Mouse (Mus musculus) liver, adult 2 months (tissue): ENCODE measurements around the gene Smad3. TPM values are rescaled to one million over a fixed set of nuclear protein-coding genes. Genes with fewer than 3 reads are reported as not detected.
A peak's percentile ranks its signal among the peaks of the same experiment; 100 is the strongest.

Source experiments
- DNase-seq: peaks from one replicate; pipeline ENCODE4 v3.0.0-alpha.2; 2011; ENCODE audit warnings: low read depth, low spot score; ENCODE audit errors: extremely low read depth
- H3K27ac ChIP-seq: fragments of 200-500 bp; replicated peaks from 2 replicates; pipeline ENCODE4 v1.5.1; 2012; ENCODE audit warnings: low read depth, mild to moderate bottlenecking, control low read depth, inconsistent platforms, low read length; ENCODE audit not compliant: insufficient read depth
- H3K27me3 ChIP-seq: fragments of 200-500 bp; 2 replicates; pipeline ENCODE4 v1.6.1; 2012; ENCODE audit warnings: mild to moderate bottlenecking, moderate library complexity, low read length, inconsistent platforms; ENCODE audit not compliant: control insufficient read depth, insufficient read depth
- H3K36me3 ChIP-seq: fragments of 200-500 bp; 2 replicates; pipeline ENCODE4 v1.6.1; 2012; ENCODE audit warnings: low read length, inconsistent platforms; ENCODE audit not compliant: control insufficient read depth, insufficient read depth
- H3K4me1 ChIP-seq: fragments of 200-500 bp; 2 replicates; pipeline ENCODE4 v1.6.1; 2011; ENCODE audit warnings: low read length; ENCODE audit not compliant: control insufficient read depth, insufficient read depth
- H3K4me3 ChIP-seq: fragments of 200-500 bp; 2 replicates; pipeline ENCODE4 v1.5.1; 2011; ENCODE audit warnings: low read depth, mild to moderate bottlenecking, control low read depth, low read length, moderate library complexity; ENCODE audit not compliant: insufficient read depth
- H3K79me2 ChIP-seq: fragments of 200-500 bp; 2 replicates; pipeline ENCODE4 v1.6.1; 2012; ENCODE audit warnings: inconsistent platforms, mild to moderate bottlenecking, low read length, moderate library complexity; ENCODE audit not compliant: control insufficient read depth, insufficient read depth
- H3K9ac ChIP-seq: fragments of 200-500 bp; 2 replicates; pipeline ENCODE4 v1.6.1; 2012; ENCODE audit warnings: low read depth, mild to moderate bottlenecking, control low read depth, inconsistent platforms, low read length
- CTCF ChIP-seq: fragments of 200-500 bp; IDR thresholded peaks from 2 replicates; pipeline ENCODE4 v1.5.1; 2011; ENCODE audit warnings: low read depth, low read length, control low read depth
- POLR2A ChIP-seq: fragments of 200-500 bp; IDR thresholded peaks from 2 replicates; pipeline ENCODE4 v1.6.1; 2011; ENCODE audit warnings: low read length, control low read depth; ENCODE audit not compliant: insufficient read depth; ENCODE audit errors: extremely low read depth
- WGBS: fragments of 180-500 bp; shearing (Covaris S2); methylation state at CpG from one replicate; pipeline ENCODE4 v1.1.7; 2018; 5-methylcytosine and 5-hydroxymethylcytosine counted together
- polyA plus RNA-seq: library from polyadenylated mRNA; depleted of rRNA; stranded (reverse); fragments of >200 nt; gene quantifications from 2 replicates; pipeline ENCODE4 v1.2.3, GENCODE M21; 2012; rRNA removed
- total RNA-seq: library from RNA; depleted of rRNA; stranded (reverse); fragments of >200 nt; gene quantifications from 2 replicates; pipeline ENCODE4 v1.2.3, GENCODE M21; 2014; rRNA removed

Smad3 gene
- total and polyA plus RNA-seq, 2 experiments = 5.7 to 8.9 TPM

DNA sequence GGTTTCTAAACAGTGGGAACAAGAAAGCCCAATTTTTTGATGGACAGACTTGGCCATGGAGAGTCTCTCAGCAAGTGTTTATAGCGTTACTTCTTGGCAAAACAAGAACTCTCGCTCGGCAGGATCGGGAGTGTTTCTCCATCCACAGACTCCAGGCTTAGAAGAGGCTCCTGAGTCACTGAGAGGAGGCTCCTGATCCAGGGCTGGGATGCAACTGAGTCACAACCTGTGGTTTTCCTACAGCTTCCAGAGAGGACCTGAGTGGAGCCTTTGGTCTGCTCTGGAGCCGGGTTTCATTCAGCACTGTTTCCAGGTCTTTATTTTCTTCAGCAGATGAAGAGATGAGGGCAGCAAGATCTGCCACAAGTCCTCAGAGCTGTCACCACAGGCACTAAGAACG, 149.8 kb downstream of the Smad3 start:
- Histone ChIP-seq H3K79me2 (peaks cover 42% of the 10 kb centered on the region), H3K4me1 (peaks cover 25% of the 10 kb centered on the region), H3K9ac (no peak overlapping the region), H3K4me3 (no peak overlapping the region), H3K27ac (no peak overlapping the region), H3K36me3 (no peaks in the 10 kb centered on the region), H3K27me3 (no peaks in the 10 kb centered on the region)
- WGBS = 91% methylated on average over 6 of the region's 6 CpGs
- DNase-seq = no peak
- no peak for TF ChIP-seq POLR2A
- no peak for TF ChIP-seq CTCF

DNA sequence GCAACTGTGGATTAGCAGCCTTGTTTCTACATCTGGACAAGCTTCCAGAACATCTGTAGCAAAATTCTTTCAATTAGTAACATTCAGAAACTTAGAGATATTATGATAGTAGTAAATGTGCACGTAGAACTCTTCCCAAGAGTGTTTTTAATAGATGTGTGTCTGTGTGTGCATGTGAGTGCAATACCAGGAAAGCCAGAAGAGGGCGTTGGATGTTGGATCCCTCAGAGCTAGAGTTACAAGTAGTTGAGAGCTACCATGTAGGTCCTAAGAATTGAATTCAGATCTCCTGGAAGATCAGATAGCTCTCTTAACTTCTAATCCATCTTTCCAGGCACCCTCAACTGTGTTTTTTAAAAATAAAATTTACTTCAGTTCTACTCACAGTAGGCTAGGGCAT, 151.2 kb downstream of the Smad3 start:
- Histone ChIP-seq H3K79me2 (peaks cover 47% of the 10 kb centered on the region), H3K4me1 (peaks cover 13% of the 10 kb centered on the region), H3K27me3 (no peaks in the 10 kb centered on the region), H3K27ac (no peak overlapping the region), H3K9ac (no peak overlapping the region), H3K36me3 (no peaks in the 10 kb centered on the region), H3K4me3 (no peak overlapping the region)
- DNase-seq = no peak
- WGBS = 74% methylated on average over 2 of the region's 2 CpGs
- TF ChIP-seq CTCF (no peak), POLR2A (no peak)

DNA sequence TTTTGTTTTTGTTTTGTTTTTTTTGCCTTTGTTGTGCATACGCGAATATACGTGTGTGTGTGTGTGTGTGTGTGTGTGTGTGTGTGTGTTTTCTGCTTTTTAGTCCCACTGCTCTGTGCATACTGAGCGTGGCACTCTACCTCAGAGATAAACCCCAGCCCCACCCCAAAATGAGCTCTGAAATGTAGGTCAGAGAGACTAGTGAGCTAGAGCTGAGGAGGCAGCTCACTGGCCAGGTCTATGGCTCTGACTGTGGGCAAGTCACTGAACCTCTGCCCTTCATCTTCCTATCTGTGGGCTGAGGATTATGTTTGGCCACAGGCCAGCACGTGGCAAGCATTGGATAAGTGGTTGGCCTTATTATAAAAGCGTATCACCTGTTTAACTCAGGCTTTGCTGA, 153.9 kb downstream of the Smad3 start:
- WGBS = 29% methylated on average over 6 of the region's 6 CpGs
- Histone ChIP-seq H3K79me2 (peaks cover 29% of the 10 kb centered on the region), H3K27ac (0 out of 2 replicates have a peak overlapping the region, but pooled peaks have one; percentile 5), H3K9ac (peak overlapping the region; percentile 45; the same call in 1 of the 2 replicates), H3K27me3 (no peaks in the 10 kb centered on the region), H3K4me3 (no peak overlapping the region; the same call in 1 of the 2 replicates), H3K4me1 (peaks cover 11% of the 10 kb centered on the region), H3K36me3 (no peaks in the 10 kb centered on the region)
- DNase-seq = peak; percentile 69
- TF ChIP-seq CTCF (no peak), POLR2A (no peak)

DNA sequence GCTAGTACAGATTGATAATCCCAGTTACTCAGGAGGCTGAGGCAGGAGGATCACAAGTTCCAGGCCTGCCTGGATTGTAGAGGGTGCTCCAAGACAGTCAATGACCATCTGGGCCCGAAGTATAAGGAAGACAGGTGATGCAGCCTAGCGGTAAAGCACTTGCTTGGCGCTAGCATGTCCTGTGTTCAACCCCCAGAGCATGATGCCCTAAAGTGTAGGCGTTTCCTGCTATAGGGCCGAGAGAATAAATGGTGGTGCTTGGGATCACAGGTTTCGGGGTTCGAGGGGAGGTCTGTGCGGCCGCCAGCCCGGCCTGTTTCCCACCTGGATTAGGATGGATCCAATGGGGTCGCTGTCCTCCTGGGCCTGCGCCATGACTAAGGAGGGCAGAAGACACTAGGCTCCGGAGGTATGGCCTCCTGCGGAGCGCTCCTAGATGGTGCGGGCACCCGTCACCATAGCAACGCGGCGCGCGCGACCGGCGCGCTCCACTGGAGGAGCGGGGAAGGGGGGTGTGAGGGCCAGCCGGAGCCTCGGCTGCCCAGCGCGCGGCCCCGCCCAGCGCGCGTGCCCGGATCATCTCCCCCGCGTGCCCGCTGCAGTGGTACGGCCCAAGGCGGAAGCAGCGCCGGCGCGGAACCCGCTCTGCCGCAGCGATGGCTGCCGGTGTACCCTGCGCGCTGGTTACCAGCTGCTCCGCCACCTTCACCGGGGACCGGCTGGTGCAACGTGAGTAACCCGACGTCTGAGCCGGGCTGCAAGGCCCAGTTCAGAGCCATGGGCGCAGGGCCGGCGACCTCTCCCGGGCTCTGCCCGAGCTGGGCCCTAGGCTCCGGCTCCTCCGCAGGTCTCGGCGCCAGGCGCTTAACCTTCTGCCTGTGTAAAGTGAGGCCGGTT, 155.5 kb downstream of the Smad3 start, which contains the start of the genes Iqch and Aagab:
Gene Iqch (minus strand): TSS at position 451 of the 897 bp plus-strand sequence.
Gene Aagab (plus strand): TSS at position 618 of the 897 bp plus-strand sequence.
- Histone ChIP-seq H3K79me2 (peaks cover 27% of the 10 kb centered on the region; the same call in 1 of the 2 replicates), H3K27me3 (no peaks in the 10 kb centered on the region), H3K4me1 (peaks cover 11% of the 10 kb centered on the region), H3K27ac (peak within 1 kb of the TSS; percentile 72), H3K4me3 (peak within 1 kb of the TSS; percentile 98), H3K9ac (peak within 1 kb of the TSS; percentile 95), H3K36me3 (no peaks in the 10 kb centered on the region)
- TF ChIP-seq POLR2A = peak; percentile 81
- no peak for TF ChIP-seq CTCF
- WGBS = 2% methylated on average over 70 of the region's 70 CpGs
- peak; percentile 77 for DNase-seq

Other genes with a start within 250 kb of the Smad3 start
- gene Iqch, start 155.5 kb downstream of the Smad3 start, total RNA-seq = 0.13 and 0.28 TPM in 2 replicates
- gene Iqch, start 155.5 kb downstream of the Smad3 start, polyA plus RNA-seq = 0.02 and 0.06 TPM in 2 replicates
- gene Aagab, start 155.3 kb downstream of the Smad3 start, total RNA-seq = 14.4 and 14.9 TPM in 2 replicates
- gene Aagab, start 155.3 kb downstream of the Smad3 start, polyA plus RNA-seq = 10.6 and 11.9 TPM in 2 replicates